Comparison of ENCODE assay signal across 17 mouse cellular contexts in the genomic region with DNA sequence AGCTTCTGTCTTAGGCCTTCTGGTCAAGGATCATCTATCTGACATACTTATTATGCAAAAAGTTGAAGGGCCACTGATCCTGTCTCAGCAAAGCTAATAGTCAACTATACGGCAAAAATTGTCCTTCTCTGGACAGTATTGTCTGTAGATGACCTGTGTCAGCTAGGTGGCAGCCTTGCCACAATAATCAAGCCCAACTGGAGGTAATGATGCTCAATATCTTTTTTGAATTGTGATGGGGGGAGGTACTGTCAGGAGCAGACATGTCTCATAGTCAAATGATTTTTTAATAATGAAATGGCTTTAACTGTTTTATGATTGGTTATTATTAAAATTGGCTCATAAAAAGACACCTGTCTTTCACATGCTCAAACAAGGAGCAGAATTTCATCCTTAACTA. TPM values are rescaled to one million over a fixed set of nuclear protein-coding genes. Genes with fewer than 3 reads are reported as not detected.
A peak's percentile ranks its signal among the peaks of the same experiment; 100 is the strongest.
DNase-seq lines count a peak whose midpoint lies in the region; ATAC-seq and TF ChIP-seq lines count a peak whose summit lies in the region.
"Had no signal": no experiment of that assay in that cellular context is flagged by ENCODE, and none has a peak within 500 bp of the region (broad histone marks: within the 10 kb centered on the region; RNA-seq: fewer than 3 reads in every experiment).

No protein-coding gene starts in this region.

- peak; percentile 56 for TF ChIP-seq CTCF in intestine, postnatal 0 days (IDR thresholded peaks at IDR 0.05; ENCODE audit: low read depth)

- H3K4me1 ChIP-seq in intestine, postnatal 0 days (replicated peaks; ENCODE audit: control insufficient read depth, insufficient read depth, low read length), result no peaks in the 10 kb centered on the region
- H3K4me1 ChIP-seq in intestine, embryonic 15.5 days (replicated peaks), result 0 out of 2 replicates have a peak, but pooled peaks cover 2% of the 10 kb centered on the region
- H3K4me1 ChIP-seq in midbrain, embryonic 16.5 days (ENCODE audit: control insufficient read depth, insufficient read depth, low read length), result no peaks in the 10 kb centered on the region; the same call in 1 of the 2 replicates
- no peaks in the 10 kb centered on the region for H3K4me1 ChIP-seq in midbrain, embryonic 13.5 days (replicated peaks)
- H3K4me1 ChIP-seq: midbrain, embryonic 12.5 days had no signal

- no peaks in the 10 kb centered on the region for H3K9me3 ChIP-seq in intestine, postnatal 0 days (ENCODE audit: control insufficient read depth)
- no peaks in the 10 kb centered on the region for H3K9me3 ChIP-seq in intestine, embryonic 15.5 days
- no peaks in the 10 kb centered on the region for H3K9me3 ChIP-seq in midbrain, embryonic 16.5 days (replicated peaks; ENCODE audit: control insufficient read depth, low read length, poor library complexity, severe bottlenecking)
- no peaks in the 10 kb centered on the region for H3K9me3 ChIP-seq in midbrain, embryonic 13.5 days
- H3K9me3 ChIP-seq: midbrain, embryonic 12.5 days; neural tube, embryonic 15.5 days had no signal

- no peak overlapping the region for H3K4me3 ChIP-seq in intestine, postnatal 0 days (ENCODE audit: low read depth, low read length)
- no peak overlapping the region for H3K4me3 ChIP-seq in intestine, embryonic 15.5 days (replicated peaks)
- no peak overlapping the region for H3K4me3 ChIP-seq in midbrain, embryonic 16.5 days (ENCODE audit: low read depth, low read length)
- no peak overlapping the region for H3K4me3 ChIP-seq in midbrain, embryonic 13.5 days (replicated peaks)
- H3K4me3 ChIP-seq: erythroblast, embryonic 14.5 days; midbrain, embryonic 12.5 days; neural tube, embryonic 15.5 days had no signal

- H3K27ac ChIP-seq in intestine, postnatal 0 days (ENCODE audit: low read depth, low read length), result no peak overlapping the region
- no peak overlapping the region for H3K27ac ChIP-seq in intestine, embryonic 15.5 days
- H3K27ac ChIP-seq in midbrain, embryonic 16.5 days (ENCODE audit: low read length), result no peak overlapping the region
- H3K27ac ChIP-seq in midbrain, embryonic 13.5 days, result no peak overlapping the region
- H3K27ac ChIP-seq: midbrain, embryonic 12.5 days; neural tube, embryonic 15.5 days had no signal

- DNase-seq in cerebellum, postnatal 10 days, result peak; percentile 55 to 63
- DNase-seq in cerebellum, adult 11-12 months, result no peak
- no peak for DNase-seq in adrenal gland, postnatal 14 days
- DNase-seq in gastrocnemius, postnatal 10 days, result no peak
- DNase-seq: cerebellum, postnatal 36 days; lung, adult 2 months; right cerebral cortex, postnatal 4 days had no signal

- no peak for ATAC-seq in intestine, postnatal 0 days
- no peak for ATAC-seq in intestine, embryonic 15.5 days
- ATAC-seq in midbrain, embryonic 16.5 days, result peak; percentile 41; the same call in 1 of the 2 replicates
- ATAC-seq in midbrain, embryonic 13.5 days, result no peak

- no peaks in the 10 kb centered on the region for H3K36me3 ChIP-seq in intestine, postnatal 0 days (ENCODE audit: control insufficient read depth, insufficient read depth)
- no peaks in the 10 kb centered on the region for H3K36me3 ChIP-seq in intestine, embryonic 15.5 days
- H3K36me3 ChIP-seq in midbrain, embryonic 16.5 days (ENCODE audit: control insufficient read depth, insufficient read depth, low read length), result no peaks in the 10 kb centered on the region
- H3K36me3 ChIP-seq in midbrain, embryonic 13.5 days, result no peaks in the 10 kb centered on the region
- H3K36me3 ChIP-seq: midbrain, embryonic 12.5 days; neural tube, embryonic 15.5 days had no signal

- H3K4me2 ChIP-seq in intestine, postnatal 0 days (replicated peaks; ENCODE audit: low read depth), result no peak overlapping the region
- no peak overlapping the region for H3K4me2 ChIP-seq in intestine, embryonic 15.5 days (replicated peaks)
- no peak overlapping the region for H3K4me2 ChIP-seq in midbrain, embryonic 16.5 days (ENCODE audit: low read length)
- no peak overlapping the region for H3K4me2 ChIP-seq in midbrain, embryonic 13.5 days (replicated peaks)
- H3K4me2 ChIP-seq: midbrain, embryonic 12.5 days; neural tube, embryonic 15.5 days had no signal

- H3K27me3 ChIP-seq in intestine, postnatal 0 days (replicated peaks; ENCODE audit: control insufficient read depth, insufficient read depth, low read length), result no peaks in the 10 kb centered on the region
- no peaks in the 10 kb centered on the region for H3K27me3 ChIP-seq in intestine, embryonic 15.5 days (replicated peaks)
- no peaks in the 10 kb centered on the region for H3K27me3 ChIP-seq in midbrain, embryonic 16.5 days (ENCODE audit: control insufficient read depth, insufficient read depth, low read depth, low read length)
- no peaks in the 10 kb centered on the region for H3K27me3 ChIP-seq in midbrain, embryonic 13.5 days
- H3K27me3 ChIP-seq: midbrain, embryonic 12.5 days; neural tube, embryonic 15.5 days had no signal

- WGBS in intestine, postnatal 0 days, result 46% methylated on average over 1 of the region's 1 CpGs
- 62% methylated on average over 1 of the region's 1 CpGs for WGBS in intestine, embryonic 15.5 days
- 59% methylated on average over 1 of the region's 1 CpGs for WGBS in midbrain, embryonic 16.5 days
- WGBS in midbrain, embryonic 13.5 days, result 73% methylated on average over 1 of the region's 1 CpGs

- H3K9ac ChIP-seq in intestine, postnatal 0 days (ENCODE audit: low read depth, low read length), result no peak overlapping the region
- no peak overlapping the region for H3K9ac ChIP-seq in intestine, embryonic 15.5 days
- no peak overlapping the region for H3K9ac ChIP-seq in midbrain, embryonic 16.5 days (ENCODE audit: low read depth, low read length)
- no peak overlapping the region for H3K9ac ChIP-seq in midbrain, embryonic 13.5 days (replicated peaks)
- H3K9ac ChIP-seq: midbrain, embryonic 12.5 days; neural tube, embryonic 15.5 days had no signal

RNA-seq across cellular contexts. Expression of a gene that starts 23.1 kb away (rescaled TPM):
- not detected in 2 replicates for polyA plus RNA-seq in intestine, postnatal 0 days (2015; fragmentation: Nextera tagmentation; extraction: Ambion mirVana)
- not detected in 2 replicates for polyA plus RNA-seq in intestine, embryonic 15.5 days (2015; fragmentation: Nextera tagmentation; extraction: Ambion mirVana)
- not detected in 2 replicates for polyA plus RNA-seq in midbrain, embryonic 16.5 days (2015; fragmentation: Nextera tagmentation; extraction: Ambion mirVana)
- not detected in 2 replicates for polyA plus RNA-seq in midbrain, embryonic 13.5 days (2015; fragmentation: Nextera tagmentation; extraction: Ambion mirVana)
- not detected in 2 replicates for total RNA-seq in adrenal gland, postnatal 14 days (2021)
- not detected for total RNA-seq in gastrocnemius, postnatal 10 days (2021)
- polyA plus RNA-seq: erythroblast, embryonic 14.5 days; heart, embryonic 16.5 days; kidney, embryonic 16.5 days; lung, adult 2 months; midbrain, embryonic 12.5 days; neural tube, embryonic 15.5 days; stomach, embryonic 16.5 days had no signal

RNA-seq across cellular contexts. Expression of a gene that starts 40.4 kb away (rescaled TPM):
- 6.6 and 7.3 TPM in 2 replicates for polyA plus RNA-seq in intestine, postnatal 0 days (2015; fragmentation: Nextera tagmentation; extraction: Ambion mirVana)
- 8.5 and 8.8 TPM in 2 replicates for polyA plus RNA-seq in intestine, embryonic 15.5 days (2015; fragmentation: Nextera tagmentation; extraction: Ambion mirVana)
- polyA plus RNA-seq in midbrain, embryonic 16.5 days (2015; fragmentation: Nextera tagmentation; extraction: Ambion mirVana), result 15.4 and 15.5 TPM in 2 replicates
- polyA plus RNA-seq in midbrain, embryonic 13.5 days (2015; fragmentation: Nextera tagmentation; extraction: Ambion mirVana), result 12.6 and 13.3 TPM in 2 replicates
- 11.1 and 12.7 TPM in 2 replicates for total RNA-seq in adrenal gland, postnatal 14 days (2021)
- 1 to 10 TPM; 9.1 TPM for total RNA-seq in gastrocnemius, postnatal 10 days (2021)
- polyA plus RNA-seq: erythroblast, embryonic 14.5 days had no signal

RNA-seq across cellular contexts. Expression of a gene that starts 56.3 kb away (rescaled TPM):
- not detected in 2 replicates for polyA plus RNA-seq in intestine, postnatal 0 days (2015; fragmentation: Nextera tagmentation; extraction: Ambion mirVana)
- polyA plus RNA-seq in intestine, embryonic 15.5 days (2015; fragmentation: Nextera tagmentation; extraction: Ambion mirVana), result not detected in 2 replicates
- not detected in 2 replicates for polyA plus RNA-seq in midbrain, embryonic 16.5 days (2015; fragmentation: Nextera tagmentation; extraction: Ambion mirVana)
- not detected in 2 replicates for polyA plus RNA-seq in midbrain, embryonic 13.5 days (2015; fragmentation: Nextera tagmentation; extraction: Ambion mirVana)
- not detected in 2 replicates for total RNA-seq in adrenal gland, postnatal 14 days (2021)
- not detected for total RNA-seq in gastrocnemius, postnatal 10 days (2021)
- polyA plus RNA-seq: erythroblast, embryonic 14.5 days; heart, embryonic 16.5 days; kidney, embryonic 16.5 days; lung, adult 2 months; midbrain, embryonic 12.5 days; neural tube, embryonic 15.5 days; stomach, embryonic 16.5 days had no signal

Comparison
In these comparisons a context has a peak if more than half of its experiments do, and no peak if none do; other contexts are left out.
1. DNase-seq: peak in cerebellum, postnatal 10 days (2 of 2); none in cerebellum, adult 11-12 months (single experiment), adrenal gland, postnatal 14 days (single experiment) and gastrocnemius, postnatal 10 days (single experiment).